Mouse (Mus musculus) limb, embryonic 14.5 days (tissue): ENCODE results near the gene Htra1. TPM values are rescaled to one million over a fixed set of nuclear protein-coding genes. Genes with fewer than 3 reads are reported as not detected.

Experiments used
- ATAC-seq: fragments of 200-750 bp; cut with Nextera tagmentation; 2 replicates; pipeline ENCODE4 v1.8.0; 2017; ENCODE audit warnings: low read depth, moderate number of reproducible peaks, moderate TSS enrichment; ENCODE audit not compliant: low FRiP score
- DNase-seq: peaks from one replicate; pipeline ENCODE4 v3.0.0-alpha.2; 2015; ENCODE audit warnings: low spot score
- H3K27ac ChIP-seq: fragments of 300-500 bp; sonication (generic); replicated peaks from 2 replicates; pipeline ENCODE4 v1.5.1; 2014; ENCODE audit warnings: low read depth, mild to moderate bottlenecking, low read length, moderate library complexity, mixed read lengths
- H3K27me3 ChIP-seq: fragments of 300-500 bp; sonication (generic); 2 replicates; pipeline ENCODE4 v1.6.1; 2014; ENCODE audit warnings: low read length, mixed read lengths; ENCODE audit not compliant: control insufficient read depth, insufficient read depth
- H3K36me3 ChIP-seq: fragments of 300-500 bp; sonication (generic); 2 replicates; pipeline ENCODE4 v1.6.1; 2014; ENCODE audit warnings: mild to moderate bottlenecking, low read length, moderate library complexity, mixed read lengths; ENCODE audit not compliant: control insufficient read depth, insufficient read depth
- H3K4me1 ChIP-seq: fragments of 300-500 bp; sonication (generic); 2 replicates; pipeline ENCODE4 v1.6.1; 2014; ENCODE audit warnings: antibody characterized with exemption, low read length, mixed read lengths; ENCODE audit not compliant: control insufficient read depth, insufficient read depth
- H3K4me2 ChIP-seq: fragments of 300-500 bp; sonication (generic); replicated peaks from 2 replicates; pipeline ENCODE4 v1.6.1; 2014; ENCODE audit warnings: low read depth, mild to moderate bottlenecking, low read length, moderate library complexity; ENCODE audit not compliant: severe bottlenecking
- H3K4me3 ChIP-seq: fragments of 300-500 bp; sonication (generic); replicated peaks from 2 replicates; pipeline ENCODE4 v1.5.1; 2014; ENCODE audit warnings: low read length
- H3K9ac ChIP-seq: fragments of 300-500 bp; sonication (generic); 2 replicates; pipeline ENCODE4 v1.6.1; 2014; ENCODE audit warnings: mild to moderate bottlenecking, low read depth, low read length, moderate library complexity; ENCODE audit not compliant: severe bottlenecking
- H3K9me3 ChIP-seq: fragments of 300-500 bp; sonication (generic); 2 replicates; pipeline ENCODE4 v1.6.1; 2016; ENCODE audit warnings: low read length; ENCODE audit not compliant: control insufficient read depth
- POLR2A ChIP-seq: fragments of 200-500 bp; IDR thresholded peaks from 2 replicates; pipeline ENCODE4 v1.8.0; 2012; ENCODE audit warnings: inconsistent platforms, mild to moderate bottlenecking, moderate library complexity, borderline replicate concordance; ENCODE audit not compliant: insufficient read depth, insufficient read length; ENCODE audit errors: extremely low read depth
- WGBS: fragments of 180-500 bp; shearing (Covaris S2); extraction: QIAGEN DNeasy Blood & Tissue Kit; methylation state at CpG from one replicate; pipeline ENCODE4 v1.1.7; 2014; 5-methylcytosine and 5-hydroxymethylcytosine counted together
- polyA plus RNA-seq, 2 experiments: library from polyadenylated mRNA; depleted of rRNA in 1 of 2; stranded (reverse) in 1 of 2; unstranded in 1 of 2; fragments of >200 nt; fragmentation: Nextera tagmentation in 1 of 2; extraction: Ambion mirVana in 1 of 2; gene quantifications; 2 replicates each; pipeline versions ENCODE4 v1.2.1 to v1.2.3; 2012 to 2014

Htra1 gene
- polyA plus RNA-seq, 2 experiments: 124 to 233 TPM

DNA sequence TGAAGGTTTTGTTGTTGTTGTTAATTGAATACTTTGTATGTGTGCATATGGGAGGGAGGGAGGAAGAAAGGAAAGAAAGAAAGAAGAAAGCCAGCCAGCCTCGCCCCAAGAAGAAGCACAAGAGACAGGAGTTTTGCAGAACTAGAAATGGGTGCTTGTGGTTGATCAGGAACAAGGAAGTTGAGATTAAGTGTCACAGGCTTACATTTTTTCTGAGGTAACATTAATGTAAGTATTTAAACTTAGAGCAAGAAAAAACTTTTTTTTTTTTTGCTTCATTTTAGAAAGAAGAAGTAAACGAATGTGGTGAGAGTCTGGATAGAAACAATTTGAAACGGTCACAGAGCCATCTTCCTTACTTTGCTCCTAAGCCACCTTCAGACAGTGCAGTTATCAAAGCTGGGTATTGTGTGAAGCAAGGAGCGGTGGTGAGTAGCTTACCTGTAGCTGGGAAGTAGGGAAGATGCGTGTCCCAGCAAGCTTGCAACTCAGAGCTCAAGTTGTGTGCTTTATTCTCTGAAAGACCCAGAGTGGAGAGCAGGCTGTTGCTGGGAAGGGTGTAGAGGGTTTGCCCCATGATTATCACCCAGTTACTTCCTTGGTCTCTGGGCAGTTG lies 35.6 kb upstream of the Htra1 start:
- no peak for TF ChIP-seq POLR2A
- no peak overlapping the region for H3K9ac ChIP-seq
- ATAC-seq (no peak), DNase-seq (no peak)
- H3K27me3 ChIP-seq: no peaks in the 10 kb centered on the region
- H3K4me3 ChIP-seq: no peak overlapping the region
- H3K27ac ChIP-seq: no peak overlapping the region
- H3K4me2 ChIP-seq: no peak overlapping the region
- H3K9me3 ChIP-seq: no peaks in the 10 kb centered on the region
- H3K4me1 ChIP-seq: no peaks in the 10 kb centered on the region
- H3K36me3 ChIP-seq: peaks cover 27% of the 10 kb centered on the region
- WGBS: 95% methylated on average over 5 of the region's 5 CpGs

DNA sequence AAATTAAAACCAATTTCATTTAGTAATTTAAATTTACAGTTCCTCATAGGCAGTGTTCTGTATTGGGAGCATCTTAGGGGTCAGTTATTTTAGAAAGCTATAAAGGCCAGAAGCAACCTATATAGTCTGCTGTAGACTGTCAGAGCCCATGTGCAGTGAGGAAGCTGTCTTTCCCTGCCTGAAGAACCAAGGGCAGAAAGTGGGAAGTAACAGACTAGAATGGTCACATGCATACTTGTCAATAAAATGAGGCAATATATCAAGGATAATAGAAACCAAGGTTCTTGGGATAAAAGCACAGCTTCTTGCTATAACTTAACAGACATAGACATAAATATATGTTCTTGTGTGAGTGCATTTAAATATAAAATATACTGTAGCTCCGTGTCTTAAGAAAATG lies 33.0 kb upstream of the Htra1 start:
- no peak for TF ChIP-seq POLR2A
- Histone ChIP-seq H3K4me2 (no peak overlapping the region), H3K27me3 (no peaks in the 10 kb centered on the region), H3K27ac (no peak overlapping the region), H3K4me1 (no peaks in the 10 kb centered on the region), H3K4me3 (no peak overlapping the region), H3K9ac (no peak overlapping the region), H3K36me3 (peaks cover 20% of the 10 kb centered on the region), H3K9me3 (no peaks in the 10 kb centered on the region)
- 100% methylated on average over 1 of the region's 1 CpGs for WGBS
- DNase-seq (no peak), ATAC-seq (no peak)

DNA sequence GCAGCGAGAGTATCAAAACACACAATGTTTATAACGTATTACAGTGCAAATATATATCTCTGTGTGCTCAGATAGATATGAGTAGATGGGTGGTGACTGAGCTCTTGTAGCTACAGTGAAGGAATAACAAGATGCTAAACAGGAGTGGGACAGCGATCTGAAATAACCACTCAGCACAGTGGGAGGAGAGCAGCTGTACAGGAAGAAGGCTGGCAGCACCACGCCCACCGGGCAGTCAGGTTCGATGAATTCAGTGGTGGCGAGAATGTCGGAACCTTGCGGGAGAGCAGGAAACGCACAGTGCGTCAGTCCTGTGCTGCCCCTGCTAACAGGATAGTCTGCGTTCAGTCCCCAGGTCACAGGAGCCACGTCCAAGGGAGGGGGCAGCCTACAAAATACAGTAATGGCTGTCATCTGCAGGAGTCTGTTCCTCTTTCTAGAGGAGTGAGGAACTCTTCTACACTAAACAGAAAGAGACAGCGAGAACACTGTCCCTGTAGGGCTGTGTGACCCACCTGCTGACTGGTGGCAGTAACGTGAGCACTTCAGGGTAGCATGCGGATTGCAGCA lies 32.3 kb upstream of the Htra1 start:
- no peaks in the 10 kb centered on the region for H3K9me3 ChIP-seq
- no peak overlapping the region for H3K4me3 ChIP-seq
- peaks cover 19% of the 10 kb centered on the region for H3K36me3 ChIP-seq
- no peak for DNase-seq
- ATAC-seq: no peak
- no peaks in the 10 kb centered on the region for H3K4me1 ChIP-seq
- no peak for TF ChIP-seq POLR2A
- H3K27me3 ChIP-seq: no peaks in the 10 kb centered on the region
- H3K4me2 ChIP-seq: no peak overlapping the region
- H3K27ac ChIP-seq: no peak overlapping the region
- no peak overlapping the region for H3K9ac ChIP-seq
- WGBS: 88% methylated on average over 16 of the region's 16 CpGs

DNA sequence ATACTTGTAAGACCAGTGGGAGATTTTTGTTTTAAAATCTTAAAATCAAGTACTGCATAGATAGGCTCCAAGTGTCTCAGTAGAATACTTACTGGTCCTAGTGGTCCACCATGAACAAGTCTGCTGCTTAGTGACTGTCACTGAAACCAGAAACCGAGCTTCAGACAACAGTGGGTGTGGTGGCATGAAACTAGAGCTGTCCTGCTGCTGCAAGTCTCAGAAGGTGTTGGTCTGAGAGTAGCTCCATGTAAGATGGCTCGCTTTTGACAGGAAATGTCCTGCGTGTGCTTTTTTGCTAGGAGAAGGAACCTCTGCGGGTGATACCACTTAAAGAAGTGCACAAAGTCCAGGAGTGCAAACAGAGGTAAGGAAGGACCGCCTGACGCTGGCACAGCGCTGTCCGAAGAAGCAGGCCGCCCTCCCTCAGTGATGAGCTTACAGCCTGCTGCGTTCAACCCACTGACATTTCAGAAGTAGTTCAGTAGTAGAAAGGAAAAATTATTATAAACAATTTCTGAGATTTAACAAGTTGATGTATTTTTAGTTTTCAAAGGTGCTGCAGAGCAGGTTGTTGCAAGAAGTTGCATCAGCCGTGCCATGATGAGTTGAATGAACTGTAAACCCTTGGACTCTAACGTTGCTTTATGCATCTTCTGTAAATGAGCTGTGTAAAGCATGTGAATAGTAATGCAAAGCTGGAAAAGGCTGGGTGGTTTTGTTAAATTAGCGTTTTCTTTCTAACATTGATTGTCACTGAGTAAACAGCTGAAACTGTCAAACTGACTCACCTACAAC lies 31.1 kb upstream of the Htra1 start:
- Histone ChIP-seq H3K4me2 (no peak overlapping the region), H3K27ac (no peak overlapping the region), H3K9ac (no peak overlapping the region), H3K4me1 (no peaks in the 10 kb centered on the region), H3K9me3 (no peaks in the 10 kb centered on the region), H3K27me3 (no peaks in the 10 kb centered on the region), H3K4me3 (no peak overlapping the region), H3K36me3 (peaks cover 17% of the 10 kb centered on the region)
- DNase-seq: no peak
- no peak for TF ChIP-seq POLR2A
- no peak for ATAC-seq
- 89% methylated on average over 13 of the region's 13 CpGs for WGBS

DNA sequence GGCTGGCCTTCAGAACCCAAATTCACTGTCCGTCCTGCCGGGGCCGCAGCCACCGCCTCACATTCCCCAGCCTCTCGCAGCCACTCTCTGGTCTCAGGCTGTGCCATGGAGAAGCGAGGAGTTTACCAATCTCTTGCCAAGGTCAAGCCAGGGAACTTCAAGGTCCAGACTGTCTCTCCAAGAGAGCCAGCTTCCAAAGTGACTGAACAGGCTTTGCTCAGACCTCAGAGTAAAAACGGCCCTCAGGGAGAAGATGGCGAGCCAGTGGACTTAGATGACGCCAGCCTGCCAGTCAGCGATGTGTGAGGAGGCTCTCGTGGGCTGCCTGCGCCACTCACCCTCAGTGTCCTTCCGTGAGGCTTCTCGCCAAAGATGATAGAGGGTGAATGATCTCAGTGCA lies 25.1 kb upstream of the Htra1 start:
- Histone ChIP-seq H3K4me3 (no peak overlapping the region), H3K36me3 (peaks cover 19% of the 10 kb centered on the region), H3K27ac (no peak overlapping the region), H3K9me3 (no peaks in the 10 kb centered on the region), H3K4me2 (no peak overlapping the region), H3K9ac (no peak overlapping the region), H3K27me3 (no peaks in the 10 kb centered on the region), H3K4me1 (no peaks in the 10 kb centered on the region)
- TF ChIP-seq POLR2A: no peak
- ATAC-seq (no peak), DNase-seq (no peak)
- 93% methylated on average over 14 of the region's 14 CpGs for WGBS
